Mouse (Mus musculus): Measurements from ENCODE around the gene Gpx2.
A peak's percentile ranks its signal among the peaks of the same experiment; 100 is the strongest.

Gene Gpx2

DNA sequence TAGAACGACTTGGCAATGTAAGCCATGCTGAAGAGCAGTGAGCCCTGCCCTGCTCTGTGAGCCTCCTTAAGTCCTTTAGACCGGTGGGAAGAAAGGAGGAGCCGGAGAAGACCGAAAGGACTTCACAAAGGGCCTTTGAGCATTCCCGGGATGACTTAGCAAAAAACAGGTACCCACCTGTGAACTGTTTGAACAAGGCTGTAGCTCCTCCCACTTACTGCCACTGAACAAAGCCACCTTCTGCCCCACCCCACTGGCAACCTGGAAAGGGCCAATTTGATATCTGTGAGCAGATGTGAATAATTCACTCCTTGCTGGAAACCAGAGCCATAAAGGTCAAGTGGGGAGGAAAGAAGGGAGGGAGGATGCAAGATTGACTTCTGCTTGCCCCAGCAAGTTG lies at the start of gene Gpx2:
Gene Gpx2 (minus strand): TSS at position 205 of the 400 bp plus-strand sequence.
- DNase-seq (ENCODE audit: low spot score in 2 of 2) = no peak

DNA sequence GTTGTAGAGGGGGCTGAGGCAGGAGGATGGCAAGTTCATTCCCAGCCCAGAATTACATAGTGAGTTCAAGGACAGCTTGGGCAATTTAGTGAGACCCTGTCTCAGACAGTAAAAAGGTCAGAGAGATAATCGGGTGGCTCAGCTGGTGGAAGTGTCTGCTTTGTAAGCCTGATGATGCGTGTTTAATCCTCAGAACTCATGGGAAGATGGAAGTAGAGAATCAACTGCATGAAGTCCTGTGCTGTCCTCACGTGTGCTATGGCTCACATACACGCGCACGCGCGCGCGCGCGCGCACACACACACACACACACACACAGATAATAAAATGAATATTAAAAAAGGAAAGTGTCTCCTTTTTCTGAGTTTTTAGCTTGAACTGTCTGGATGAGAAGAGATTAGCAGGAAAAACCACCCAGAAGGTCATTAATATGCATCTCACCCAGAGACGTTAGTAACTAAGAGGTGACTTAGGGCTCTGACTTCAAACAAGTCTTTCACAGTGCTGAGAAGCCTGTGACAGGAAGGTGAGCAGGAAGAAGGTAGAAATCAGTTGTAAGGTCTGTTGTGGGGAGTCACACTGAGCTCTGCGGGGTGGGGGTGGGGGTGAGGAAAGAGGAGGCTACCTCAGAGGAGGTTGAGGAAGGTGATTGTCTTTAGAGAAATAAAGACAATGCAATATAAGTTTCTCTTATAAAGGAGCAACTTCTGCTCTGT lies 49.1 kb upstream of the Gpx2 start:
- DNase-seq (ENCODE audit: low spot score in 2 of 2) = no peak

DNA sequence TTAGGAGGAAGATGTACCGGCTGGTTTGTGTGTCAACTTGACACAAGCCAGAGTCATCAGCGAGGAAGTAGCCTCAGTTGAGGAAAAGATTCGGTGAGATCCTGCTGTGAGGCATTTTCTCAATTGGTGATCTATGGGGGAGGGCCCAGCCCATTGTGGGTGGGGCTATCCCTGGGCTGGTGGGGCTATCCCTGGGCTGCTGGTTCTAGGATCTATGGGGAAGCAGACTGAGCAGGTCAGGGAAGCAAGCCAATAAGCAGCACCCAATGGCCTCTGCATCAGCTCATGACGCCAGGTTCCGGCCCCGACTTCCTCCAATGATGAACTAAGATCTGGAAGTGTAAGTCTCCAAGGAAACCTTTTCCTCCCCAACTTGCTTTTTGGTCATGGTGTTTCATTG lies 44.7 kb upstream of the Gpx2 start:
- no peak for DNase-seq (ENCODE audit: low spot score in 2 of 2)

DNA sequence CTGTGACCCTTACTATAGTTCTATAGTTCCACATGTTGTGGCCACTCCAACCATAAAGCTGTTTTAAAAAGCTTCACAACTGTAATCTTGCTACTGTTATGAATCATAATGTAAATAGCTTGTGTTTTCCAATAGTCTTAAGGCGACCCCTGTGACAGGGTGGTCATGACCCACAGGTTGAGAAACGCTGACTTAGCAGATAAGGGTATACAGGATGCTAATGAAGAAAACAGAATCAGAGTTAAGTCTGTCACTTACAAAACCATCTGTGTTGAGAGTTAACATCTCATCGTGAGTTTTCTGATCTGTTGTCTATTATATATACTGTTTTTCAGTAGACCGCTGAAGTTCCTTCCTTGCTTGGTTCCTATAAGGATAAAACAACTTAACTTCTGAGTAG lies 43.9 kb upstream of the Gpx2 start:
- no peak for DNase-seq (ENCODE audit: low spot score in 2 of 2)

DNA sequence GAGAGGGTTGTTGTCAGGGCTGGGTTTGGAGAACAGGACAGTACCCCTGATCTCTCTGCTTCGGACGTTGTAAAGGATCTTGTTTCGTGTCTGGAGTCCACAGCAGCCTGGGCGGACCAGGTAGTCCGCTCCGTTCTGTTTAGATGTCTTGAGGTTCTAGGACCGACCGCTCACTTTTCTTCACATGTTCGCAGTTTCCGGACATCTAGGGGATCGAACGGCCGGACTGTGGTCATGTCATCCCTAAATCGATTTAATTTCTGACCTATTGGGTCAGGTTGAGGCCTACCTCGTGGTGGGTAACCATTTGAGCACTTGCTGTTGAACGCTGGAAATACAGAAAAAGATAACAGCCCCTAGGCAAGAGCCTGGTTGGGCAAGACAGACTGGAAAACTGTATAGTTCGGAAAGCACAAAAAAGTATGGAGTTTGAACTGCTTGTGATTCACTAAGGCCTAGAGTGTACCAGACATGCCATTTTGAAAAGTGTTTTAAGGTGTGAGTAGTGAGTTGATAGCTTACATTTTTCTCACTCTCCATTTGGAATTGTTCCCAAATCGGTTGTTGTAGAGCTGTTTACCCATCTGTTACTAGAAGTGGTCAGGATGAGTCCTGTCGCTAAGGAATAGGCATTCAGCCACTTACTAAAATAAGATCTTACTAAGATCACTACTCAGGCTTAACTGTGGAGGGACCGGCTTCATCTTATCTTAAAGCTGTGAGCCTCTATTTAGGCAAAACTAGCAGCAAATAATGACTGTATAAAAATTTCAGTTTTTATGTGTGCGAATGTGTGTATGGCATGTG lies 42.7 kb upstream of the Gpx2 start:
- no peak for DNase-seq (ENCODE audit: low spot score in 2 of 2)

DNA sequence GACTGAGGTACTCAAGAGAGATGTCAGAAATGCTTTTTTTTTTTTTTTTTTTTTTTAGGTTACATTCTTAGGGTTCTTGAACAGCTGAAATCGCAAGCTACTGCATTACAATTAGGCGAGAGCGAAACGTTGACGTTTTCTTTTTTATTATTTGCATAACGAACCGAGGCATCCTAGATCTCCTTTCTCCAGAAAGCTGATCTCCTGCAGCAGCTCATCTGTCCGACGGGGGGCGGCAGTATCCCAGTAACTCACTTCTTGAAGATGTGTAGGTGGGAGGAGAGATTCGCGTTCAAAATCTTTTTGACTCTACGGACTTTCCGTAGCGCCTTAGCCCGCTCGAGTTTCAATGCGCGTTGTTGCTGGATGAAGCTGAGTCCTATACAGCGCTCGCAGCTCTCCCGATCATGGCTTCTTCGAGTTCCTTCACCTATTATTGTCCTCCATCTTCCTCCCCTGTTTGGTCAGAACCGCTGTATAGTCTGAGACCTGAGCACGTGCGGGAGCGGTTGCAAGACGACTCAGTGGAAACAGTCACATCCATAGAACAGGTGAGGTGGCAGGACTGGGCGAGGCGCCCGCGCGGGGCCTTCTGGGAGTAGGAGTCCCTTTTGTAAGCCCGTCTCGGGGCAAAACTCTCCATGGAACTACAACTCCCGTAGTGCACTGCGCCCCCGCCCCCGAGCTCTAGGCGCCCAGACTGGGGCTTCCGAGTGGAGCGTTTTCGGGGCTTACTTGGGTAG lies 41.9 kb upstream of the Gpx2 start:
- DNase-seq (ENCODE audit: low spot score in 2 of 2) = peak; percentile 96

DNA sequence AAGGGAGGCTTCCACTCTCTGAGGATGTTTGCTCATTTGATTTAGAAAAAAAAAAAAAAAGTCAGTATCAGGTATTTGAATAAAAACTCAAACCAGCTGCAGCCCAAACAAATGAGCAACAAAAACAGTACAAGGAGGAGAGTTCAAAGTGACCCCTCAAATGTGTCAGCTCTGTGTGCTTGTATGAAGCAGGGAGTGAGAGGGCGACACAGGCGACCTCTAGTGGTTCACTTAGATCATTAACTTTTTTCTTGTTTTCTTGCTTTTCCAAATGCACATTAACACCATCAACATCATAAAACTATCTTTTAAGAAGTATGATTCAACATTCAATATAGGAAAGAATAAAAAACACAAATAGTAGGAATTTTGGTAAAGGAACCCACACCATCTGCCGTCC lies 37.4 kb upstream of the Gpx2 start:
- no peak for DNase-seq (ENCODE audit: low spot score in 2 of 2)

DNA sequence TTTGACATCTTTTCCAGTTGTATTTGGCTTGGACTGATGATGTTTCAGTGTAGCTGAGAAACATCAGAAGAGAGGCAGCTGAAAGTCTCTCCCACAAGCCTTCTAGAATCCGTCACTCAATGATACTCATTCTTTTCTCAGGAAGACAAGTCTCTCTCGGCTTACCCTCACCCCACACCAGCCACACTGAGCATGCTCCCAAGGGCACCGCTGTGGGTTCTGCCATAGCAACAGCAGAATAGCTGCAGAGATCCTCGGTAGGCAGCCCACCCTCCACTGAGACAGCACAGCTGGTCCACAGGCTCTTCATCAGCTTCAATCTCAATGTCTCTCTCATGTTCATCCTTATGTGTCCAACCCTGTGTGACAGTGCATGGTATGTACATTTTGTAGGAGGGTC lies 29.9 kb upstream of the Gpx2 start:
- no peak for DNase-seq (ENCODE audit: low spot score in 2 of 2)

DNA sequence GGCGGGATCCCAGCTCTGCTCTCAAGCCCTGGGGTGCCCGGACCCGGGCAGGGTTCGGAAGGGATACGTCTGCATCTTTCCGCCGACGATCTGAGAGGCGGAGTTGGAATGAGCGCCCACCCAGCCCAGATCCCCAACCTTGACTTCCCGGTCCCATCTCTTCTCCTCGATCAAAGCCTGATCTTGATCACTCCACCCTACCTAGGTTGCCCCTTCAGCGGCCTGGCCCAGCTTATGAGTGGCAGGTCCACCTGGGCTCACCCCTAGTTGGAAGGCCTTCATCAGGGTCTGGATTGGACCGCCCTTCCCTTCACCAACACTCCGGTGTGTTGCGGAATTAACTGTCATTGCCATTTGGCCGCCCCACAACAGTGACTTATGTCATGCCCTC lies 27.3 kb upstream of the Gpx2 start, which contains the start of gene Rab15:
Gene Rab15 (minus strand): TSS at position 258 of the 391 bp plus-strand sequence.
- no peak for DNase-seq (ENCODE audit: low spot score in 2 of 2)

DNA sequence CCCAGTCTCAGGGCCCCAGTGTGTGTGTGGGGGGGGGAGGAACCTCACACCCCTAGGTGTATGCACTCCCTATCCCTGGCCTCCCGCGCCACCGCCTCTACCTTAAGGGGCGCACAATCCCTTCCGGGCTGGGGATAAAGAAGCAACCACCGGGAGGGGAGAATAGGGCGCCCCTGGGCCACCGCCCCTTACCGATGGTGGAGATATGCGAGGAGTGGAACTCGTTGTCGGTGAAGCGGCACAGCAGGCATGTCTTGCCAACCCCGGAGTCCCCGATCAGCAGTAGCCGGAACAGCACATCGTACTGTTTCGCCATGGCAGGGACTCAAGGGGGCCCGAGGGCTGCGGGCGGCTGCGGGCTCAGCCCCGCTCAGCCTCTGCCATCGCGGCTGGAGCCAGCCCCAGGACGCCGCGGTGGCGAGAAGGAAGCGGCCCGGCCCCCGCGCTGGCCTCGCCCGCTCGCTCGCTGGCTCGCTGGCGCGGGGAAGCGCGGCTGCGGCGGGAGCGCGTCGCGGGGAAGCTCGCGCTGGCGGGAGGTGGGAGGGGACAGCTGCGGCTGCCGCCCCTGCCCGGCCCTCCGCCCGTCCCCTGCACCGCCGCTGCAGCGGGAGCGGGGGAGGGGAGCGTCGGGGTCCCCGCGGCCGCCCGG lies 26.8 kb upstream of the Gpx2 start:
- peak in 1 of 2 experiments; percentile 46 for DNase-seq (ENCODE audit: low spot score in 2 of 2)

DNA sequence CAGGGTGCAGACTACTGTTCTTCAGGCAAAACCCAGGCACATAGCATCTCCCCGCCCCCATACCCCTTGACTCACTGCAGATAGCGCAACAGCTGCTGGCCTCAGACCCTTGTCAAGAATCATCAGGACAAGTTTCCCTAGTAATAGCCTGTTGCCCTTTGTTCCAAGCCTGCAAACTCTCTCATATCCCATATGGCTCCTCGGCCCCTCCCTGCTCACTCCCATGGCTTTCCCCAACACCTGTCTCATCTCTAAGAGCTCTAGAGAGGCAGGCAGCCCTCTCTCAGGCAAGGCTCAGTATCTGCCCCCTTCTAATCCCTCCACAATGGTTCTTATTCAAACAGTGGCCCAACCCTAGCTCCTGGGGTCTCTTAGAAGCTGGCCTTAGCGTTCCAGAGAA lies 25.3 kb upstream of the Gpx2 start:
- DNase-seq (ENCODE audit: low spot score in 2 of 2) = no peak

DNA sequence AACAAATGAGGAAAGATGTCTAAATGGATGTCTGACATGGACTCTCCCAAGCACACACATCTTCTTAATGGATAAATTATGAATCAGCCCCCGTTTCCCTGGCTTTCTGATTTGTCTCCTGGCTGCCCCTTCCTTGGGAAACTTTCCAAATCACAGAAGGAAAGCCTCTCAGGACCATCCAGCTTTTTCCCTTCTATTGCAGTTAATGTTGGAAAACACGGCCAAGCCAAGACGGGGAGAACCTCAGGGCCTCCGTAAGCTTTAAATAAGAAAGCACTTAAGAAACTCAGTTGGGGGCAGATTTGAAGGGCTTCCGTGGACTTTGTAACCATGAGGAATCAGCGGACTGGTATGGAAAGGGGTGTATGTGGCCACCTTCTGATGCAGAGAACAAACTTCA lies 24.5 kb upstream of the Gpx2 start:
- DNase-seq (ENCODE audit: low spot score in 2 of 2) = no peak

DNA sequence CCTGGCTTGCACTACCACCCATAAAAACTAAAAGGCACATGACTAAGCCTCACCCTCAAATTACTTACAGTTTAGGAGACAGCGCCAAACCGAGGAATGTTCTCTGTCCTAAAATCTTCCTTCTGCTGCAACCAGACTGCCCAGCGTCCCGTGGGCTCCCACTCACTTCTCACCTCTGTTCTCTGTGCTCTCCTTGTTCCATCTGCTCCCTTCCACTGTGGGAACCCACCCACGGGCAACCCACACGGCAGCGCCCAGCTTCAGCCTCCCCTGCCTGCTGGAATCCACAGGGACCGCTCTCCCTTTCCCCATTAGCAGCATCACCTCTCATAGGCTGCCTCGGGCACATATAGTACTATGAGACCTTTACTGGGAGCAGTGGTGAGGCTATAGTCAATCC lies 23.6 kb upstream of the Gpx2 start:
- DNase-seq (ENCODE audit: low spot score in 2 of 2) = peak; percentile 34 to 69

DNA sequence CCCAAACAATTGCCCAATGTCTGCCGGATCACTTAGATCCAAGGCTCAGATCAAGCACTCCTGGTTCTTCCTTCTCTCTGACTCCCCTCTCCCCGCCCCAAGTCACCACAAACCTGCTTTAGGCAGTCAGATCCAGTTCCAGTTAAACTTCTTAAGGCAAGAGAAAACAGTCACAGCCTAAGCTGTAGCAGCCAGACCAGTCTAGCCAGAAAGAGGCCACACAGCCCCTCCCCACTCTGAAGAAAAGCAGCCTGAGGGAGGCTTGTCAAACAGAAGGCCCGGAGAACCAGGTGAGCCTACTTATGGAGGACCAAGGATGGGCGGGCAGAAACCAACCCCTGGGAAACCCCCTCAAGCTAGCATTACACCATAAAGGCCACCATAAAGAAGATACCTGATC lies 22.8 kb upstream of the Gpx2 start:
- DNase-seq (ENCODE audit: low spot score in 2 of 2) = no peak

DNA sequence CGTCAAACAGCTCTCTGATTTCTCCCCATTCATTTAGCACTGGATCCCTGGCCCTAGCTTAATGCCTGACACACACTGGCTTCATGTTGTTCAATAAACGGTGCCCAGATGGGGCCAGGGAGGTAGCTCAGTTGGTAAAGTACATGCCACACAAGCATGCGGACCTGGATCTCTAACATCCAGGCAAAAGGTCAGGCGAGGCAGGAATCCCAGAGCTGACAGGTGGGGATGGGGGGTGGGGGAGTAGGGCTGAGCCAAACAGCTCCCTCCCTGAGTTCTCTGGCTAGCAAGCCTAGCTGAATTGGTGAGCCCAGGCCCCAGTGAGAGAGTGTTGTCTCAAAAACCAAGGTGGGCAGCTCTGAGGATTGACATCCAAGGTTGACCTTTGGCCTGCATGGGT lies 21.8 kb upstream of the Gpx2 start:
- DNase-seq (ENCODE audit: low spot score in 2 of 2) = no peak

DNA sequence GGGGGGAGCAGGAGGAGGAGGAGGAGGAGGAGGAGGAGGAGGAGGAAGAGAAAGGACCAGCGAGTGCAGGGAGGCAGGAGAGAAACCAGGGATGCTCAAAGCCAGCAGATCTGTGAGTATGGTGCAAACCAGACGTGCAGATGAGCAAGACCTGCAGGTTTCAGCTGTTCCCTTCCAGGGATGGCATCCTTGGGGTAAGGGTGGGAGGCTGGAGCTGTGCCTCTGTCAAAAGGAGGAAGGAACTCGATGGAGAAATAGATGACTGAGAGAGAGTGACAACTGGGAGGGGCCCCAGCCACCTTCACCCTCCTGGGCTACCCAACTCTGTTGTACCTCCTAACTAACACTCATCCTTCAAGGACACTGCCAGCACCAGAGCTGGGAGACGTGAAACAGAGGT lies 21.4 kb upstream of the Gpx2 start:
- no peak for DNase-seq (ENCODE audit: low spot score in 2 of 2)

DNA sequence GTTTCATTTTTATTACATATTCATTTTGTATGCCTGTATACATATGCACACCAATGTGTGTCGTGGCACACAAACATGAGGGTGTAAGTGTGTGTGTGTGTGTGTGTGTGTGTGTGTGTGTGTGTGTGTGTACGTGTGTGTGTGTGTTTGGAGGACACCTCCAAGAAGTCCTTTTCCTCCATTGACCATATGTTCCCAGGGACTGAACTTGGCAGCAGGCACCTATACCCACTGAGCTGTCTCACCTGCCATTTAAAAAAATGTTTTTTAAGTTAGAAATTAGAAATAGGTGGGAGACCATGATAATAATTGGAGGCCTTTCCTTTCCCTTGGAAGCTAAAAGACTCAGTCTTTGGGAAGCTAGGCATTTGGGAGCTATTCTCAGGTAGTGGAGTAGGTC lies 18.8 kb upstream of the Gpx2 start:
- no peak for DNase-seq (ENCODE audit: low spot score in 2 of 2)

DNA sequence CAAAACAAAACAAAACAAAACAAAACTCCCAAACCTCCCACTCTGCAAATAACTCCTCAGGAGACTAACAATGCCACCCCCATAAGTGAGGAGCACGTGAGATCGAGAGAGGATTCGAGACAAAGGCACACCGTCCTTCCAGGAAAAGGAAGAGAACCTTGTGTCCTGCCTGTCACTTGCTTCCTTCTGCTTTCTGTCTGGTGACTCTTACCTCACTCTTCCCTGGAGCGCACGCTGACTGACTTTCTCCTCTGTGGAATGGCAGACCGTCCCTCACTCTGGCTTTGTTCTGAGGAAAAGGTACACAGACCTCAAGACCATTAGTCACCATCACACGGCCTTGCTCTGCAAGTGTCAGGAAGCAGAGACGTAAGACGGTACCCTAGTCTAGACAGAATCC lies 18.2 kb upstream of the Gpx2 start:
- no peak for DNase-seq (ENCODE audit: low spot score in 2 of 2)

DNA sequence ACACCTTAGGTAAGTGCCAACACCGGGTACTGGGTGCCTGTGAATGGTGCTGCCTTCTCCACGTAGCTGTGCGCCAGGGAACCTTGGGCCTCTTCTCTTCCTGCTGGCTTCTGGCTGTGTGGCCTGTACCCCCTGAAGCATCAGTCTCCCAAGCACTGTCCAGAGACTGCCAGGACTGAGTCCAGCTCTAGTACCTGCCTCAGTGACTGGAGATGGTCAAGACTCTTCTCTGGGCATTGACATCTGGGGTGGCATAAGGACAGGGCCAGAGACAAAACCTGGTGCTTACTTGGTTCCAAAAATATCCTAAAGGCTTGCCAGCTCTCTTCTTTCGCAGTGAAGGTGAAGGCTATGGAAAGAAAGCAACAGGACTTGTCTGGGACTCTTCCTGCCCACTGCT lies 15.7 kb upstream of the Gpx2 start:
- DNase-seq (ENCODE audit: low spot score in 2 of 2) = no peak

DNA sequence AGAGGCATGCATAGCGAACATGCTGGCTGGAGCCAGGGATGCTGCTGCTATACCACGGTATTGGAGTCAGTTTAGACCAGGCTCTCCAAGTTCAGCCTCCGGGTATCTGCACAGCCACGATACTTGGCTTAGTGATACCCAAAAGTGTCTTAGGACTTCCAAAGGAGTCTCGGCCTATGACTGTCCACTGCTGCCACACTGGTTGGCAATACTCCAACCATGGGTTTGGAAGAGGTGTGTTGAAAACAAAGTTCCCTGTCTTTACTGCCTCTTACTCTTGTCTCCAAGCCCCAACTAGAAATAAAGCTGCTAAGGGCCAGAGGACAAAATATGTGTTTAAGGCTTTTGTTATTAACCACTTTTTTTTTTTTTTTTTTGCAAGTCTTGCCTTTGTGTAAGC lies 15.1 kb upstream of the Gpx2 start:
- DNase-seq (ENCODE audit: low spot score in 2 of 2) = no peak

DNA sequence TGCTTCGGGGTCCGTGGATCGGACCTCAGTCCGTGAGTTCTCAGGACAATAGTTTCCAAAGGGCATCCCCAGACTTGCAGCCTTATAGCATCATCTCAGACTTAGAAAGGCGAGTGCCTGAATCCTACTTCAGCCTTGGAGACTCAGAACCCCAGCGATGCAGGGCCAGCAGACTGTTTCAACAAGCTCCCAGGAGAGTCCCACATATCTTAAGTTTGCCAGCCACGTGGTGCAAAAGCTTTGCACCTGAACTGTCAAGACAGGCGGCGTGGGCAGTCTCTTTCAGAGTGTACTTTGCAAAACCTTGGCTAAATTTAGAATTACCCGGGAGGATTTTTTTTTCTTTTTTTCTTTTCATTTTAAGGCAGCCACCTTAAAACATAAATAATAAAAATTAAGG lies 12.4 kb upstream of the Gpx2 start:
- DNase-seq (ENCODE audit: low spot score in 2 of 2) = no peak
